Mouse (Mus musculus) midbrain, embryonic 13.5 days (tissue): ENCODE results near the gene Aldh1l1. TPM values are rescaled to one million over a fixed set of nuclear protein-coding genes. Genes with fewer than 3 reads are reported as not detected.

Experiments
- ATAC-seq: fragments of 200-750 bp; cut with Nextera tagmentation; 2 replicates; pipeline ENCODE4 v1.8.0; 2017; ENCODE audit warnings: mild to moderate bottlenecking, moderate TSS enrichment, moderate library complexity
- H3K27ac ChIP-seq: fragments of 300-500 bp; sonication (generic); 2 replicates; pipeline ENCODE4 v1.5.1; 2015; ENCODE audit warnings: inconsistent platforms, mild to moderate bottlenecking, moderate library complexity
- H3K27me3 ChIP-seq: fragments of 300-500 bp; sonication (generic); 2 replicates; pipeline ENCODE4 v1.6.1; 2015; ENCODE audit warnings: mild to moderate bottlenecking, inconsistent platforms
- H3K36me3 ChIP-seq: fragments of 300-500 bp; sonication (generic); 2 replicates; pipeline ENCODE4 v1.6.1; 2015; ENCODE audit warnings: mild to moderate bottlenecking, inconsistent platforms
- H3K4me1 ChIP-seq: fragments of 300-500 bp; sonication (generic); replicated peaks from 2 replicates; pipeline ENCODE4 v1.6.1; 2015; ENCODE audit warnings: inconsistent platforms
- H3K4me2 ChIP-seq: fragments of 300-500 bp; sonication (generic); replicated peaks from 2 replicates; pipeline ENCODE4 v1.6.1; 2015; ENCODE audit warnings: moderate library complexity, mild to moderate bottlenecking, inconsistent platforms
- H3K4me3 ChIP-seq: fragments of 300-500 bp; sonication (generic); replicated peaks from 2 replicates; pipeline ENCODE4 v1.5.1; 2015; ENCODE audit warnings: mild to moderate bottlenecking, inconsistent platforms
- H3K9ac ChIP-seq: fragments of 300-500 bp; sonication (generic); replicated peaks from 2 replicates; pipeline ENCODE4 v1.6.1; 2015; ENCODE audit warnings: mild to moderate bottlenecking, inconsistent platforms
- H3K9me3 ChIP-seq: fragments of 300-500 bp; sonication (generic); 2 replicates; pipeline ENCODE4 v1.6.1; 2016; ENCODE audit warnings: mild to moderate bottlenecking, inconsistent platforms
- WGBS: fragments of 180-500 bp; shearing (Covaris S2); methylation state at CpG from one replicate; pipeline ENCODE4 v1.1.7; 2015; 5-methylcytosine and 5-hydroxymethylcytosine counted together
- polyA plus RNA-seq: library from polyadenylated mRNA; unstranded; fragments of >200 nt; fragmentation: Nextera tagmentation; extraction: Ambion mirVana; gene quantifications from 2 replicates; pipeline ENCODE4 v1.2.1, GENCODE M21; 2015

Gene Aldh1l1
- polyA plus RNA-seq, 1 experiment from 2014 or later = 30.8 TPM

- Histone ChIP-seq H3K9ac (no peak overlapping the region), H3K4me1 (peaks cover 6% of the 10 kb centered on the region; the same call in 1 of the 2 replicates), H3K36me3 (no peaks in the 10 kb centered on the region), H3K4me2 (no peak overlapping the region), H3K4me3 (no peak overlapping the region), H3K9me3 (no peaks in the 10 kb centered on the region), H3K27ac (no peak overlapping the region), H3K27me3 (no peaks in the 10 kb centered on the region)
- 95% methylated on average over 3 of the region's 3 CpGs for WGBS
- no peak for ATAC-seq
These were observed 13.5 kb upstream of the Aldh1l1 start for GRCm38 (mm10) chr6:90472697-90473096.

DNA sequence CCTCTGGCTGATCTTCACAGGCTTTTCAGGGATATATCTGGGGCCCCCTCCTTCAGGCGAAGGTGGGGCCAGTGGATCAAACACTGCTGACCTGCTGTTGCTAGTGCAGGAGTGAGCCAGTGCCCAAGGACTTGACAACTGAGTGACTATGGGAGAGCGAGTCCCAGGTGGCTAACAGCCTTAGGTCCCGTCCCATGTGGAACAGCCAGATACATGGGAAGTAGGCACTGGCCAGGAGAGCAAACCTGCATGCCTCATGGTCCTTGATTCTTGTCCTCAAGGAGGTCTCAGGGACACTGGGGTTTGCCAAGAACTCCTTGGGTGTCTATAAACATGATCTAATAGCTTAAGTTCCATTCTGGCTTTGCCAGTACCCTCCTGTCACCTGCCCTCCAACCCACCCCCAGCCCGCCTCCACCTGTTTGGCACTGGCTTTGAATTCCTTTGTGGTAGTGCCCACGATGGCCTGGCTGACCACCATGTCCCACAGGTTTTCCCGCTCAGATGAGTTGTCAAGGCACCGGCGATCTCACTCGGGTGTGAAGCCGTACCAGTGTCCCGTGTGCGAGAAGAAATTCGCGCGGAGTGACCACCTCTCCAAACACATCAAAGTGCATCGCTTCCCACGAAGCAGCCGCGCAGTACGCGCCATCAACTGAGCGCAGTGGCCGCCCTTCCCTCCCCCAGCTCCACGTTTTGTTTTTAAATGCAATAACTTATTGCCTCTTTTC, 12.4 kb upstream of the Aldh1l1 start:
- Histone ChIP-seq H3K4me3 (no peak overlapping the region), H3K9ac (no peak overlapping the region), H3K27me3 (no peaks in the 10 kb centered on the region), H3K4me2 (no peak overlapping the region), H3K27ac (no peak overlapping the region), H3K36me3 (no peaks in the 10 kb centered on the region), H3K4me1 (peaks cover 6% of the 10 kb centered on the region; the same call in 1 of the 2 replicates), H3K9me3 (no peaks in the 10 kb centered on the region)
- WGBS = 94% methylated on average over 24 of the region's 24 CpGs
- no peak for ATAC-seq

DNA sequence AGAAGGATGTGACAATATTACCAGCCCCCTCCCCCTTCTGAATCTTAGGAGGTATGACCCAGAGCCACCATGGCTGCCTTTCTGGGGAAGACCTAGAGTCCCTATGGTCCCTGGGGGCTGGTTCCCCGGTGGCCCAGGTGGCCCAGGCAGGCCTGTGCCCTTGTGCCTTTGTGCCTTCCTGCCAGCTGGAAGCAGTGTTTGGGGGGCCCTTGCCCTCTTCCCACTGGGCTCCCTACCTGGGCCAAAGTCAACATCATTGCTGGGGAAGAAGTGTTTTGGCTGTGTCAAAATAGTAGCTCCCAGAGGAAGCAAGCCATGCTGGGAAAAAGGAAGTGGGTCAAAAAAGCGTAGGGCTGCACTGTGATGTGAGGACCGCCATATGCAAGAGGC, 11.9 kb upstream of the Aldh1l1 start:
- Histone ChIP-seq H3K27ac (no peak overlapping the region), H3K4me1 (peaks cover 6% of the 10 kb centered on the region; the same call in 1 of the 2 replicates), H3K9ac (no peak overlapping the region), H3K27me3 (no peaks in the 10 kb centered on the region), H3K4me2 (no peak overlapping the region), H3K4me3 (no peak overlapping the region), H3K36me3 (no peaks in the 10 kb centered on the region), H3K9me3 (no peaks in the 10 kb centered on the region)
- WGBS = 89% methylated on average over 3 of the region's 3 CpGs
- no peak for ATAC-seq

GRCm38 (mm10) chr6:90475176-90475853, 10.9 kb upstream of the Aldh1l1 start:
- Histone ChIP-seq H3K4me1 (peaks cover 6% of the 10 kb centered on the region; the same call in 1 of the 2 replicates), H3K4me3 (no peak overlapping the region), H3K4me2 (no peak overlapping the region), H3K27me3 (no peaks in the 10 kb centered on the region), H3K9ac (no peak overlapping the region), H3K9me3 (no peaks in the 10 kb centered on the region), H3K36me3 (no peaks in the 10 kb centered on the region), H3K27ac (no peak overlapping the region)
- ATAC-seq = no peak
- WGBS = 77% methylated on average over 4 of the region's 4 CpGs

GRCm38 (mm10) chr6:90475854-90476212, 10.4 kb upstream of the Aldh1l1 start:
- ATAC-seq = no peak
- WGBS = 59% methylated on average over 3 of the region's 3 CpGs

DNA sequence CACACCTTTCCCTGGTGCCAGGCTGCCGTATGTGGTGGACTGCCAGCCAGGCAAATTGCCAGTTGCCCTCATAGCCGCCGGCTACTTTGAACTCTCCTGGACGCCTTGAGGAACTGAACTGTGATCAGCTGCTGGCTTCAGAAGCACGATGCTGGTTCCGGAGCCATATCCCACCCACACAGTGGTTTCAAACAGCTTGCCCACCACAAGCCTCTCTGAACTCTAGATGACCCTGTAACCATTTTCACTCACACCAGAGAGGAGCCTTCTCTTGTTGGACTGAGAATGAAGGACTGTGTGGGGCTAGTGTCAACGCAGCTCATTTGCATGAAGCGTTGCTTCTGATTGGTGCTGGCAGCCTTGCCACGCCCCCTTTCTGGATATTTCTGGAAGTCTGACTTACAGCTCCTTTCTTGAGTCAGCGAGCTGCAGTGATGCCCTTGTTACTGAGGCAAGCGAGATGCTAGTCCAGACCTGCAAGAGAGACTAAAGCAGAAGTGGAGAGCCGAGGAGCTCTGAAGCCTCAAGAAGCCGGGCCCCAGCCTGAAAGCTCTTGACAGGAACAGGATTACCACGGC, 9.2 kb upstream of the Aldh1l1 start:
- no peak for ATAC-seq
- Histone ChIP-seq H3K4me2 (no peak overlapping the region), H3K9ac (no peak overlapping the region), H3K36me3 (no peaks in the 10 kb centered on the region), H3K4me3 (no peak overlapping the region), H3K4me1 (no peaks in the 10 kb centered on the region), H3K27me3 (no peaks in the 10 kb centered on the region), H3K27ac (no peak overlapping the region), H3K9me3 (no peaks in the 10 kb centered on the region)
- 74% methylated on average over 14 of the region's 14 CpGs for WGBS

More at GRCm38 (mm10) chr6:90475854-90476212, 10.4 kb upstream of the Aldh1l1 start:
- no peaks in the 10 kb centered on the region for H3K27me3 ChIP-seq
- no peaks in the 10 kb centered on the region for H3K9me3 ChIP-seq
- H3K36me3 ChIP-seq = no peaks in the 10 kb centered on the region
- no peak overlapping the region for H3K27ac ChIP-seq
- H3K4me2 ChIP-seq = no peak overlapping the region
- H3K4me3 ChIP-seq = no peak overlapping the region
- H3K9ac ChIP-seq = no peak overlapping the region
- H3K4me1 ChIP-seq = peaks cover 4% of the 10 kb centered on the region; the same call in 1 of the 2 replicates

DNA sequence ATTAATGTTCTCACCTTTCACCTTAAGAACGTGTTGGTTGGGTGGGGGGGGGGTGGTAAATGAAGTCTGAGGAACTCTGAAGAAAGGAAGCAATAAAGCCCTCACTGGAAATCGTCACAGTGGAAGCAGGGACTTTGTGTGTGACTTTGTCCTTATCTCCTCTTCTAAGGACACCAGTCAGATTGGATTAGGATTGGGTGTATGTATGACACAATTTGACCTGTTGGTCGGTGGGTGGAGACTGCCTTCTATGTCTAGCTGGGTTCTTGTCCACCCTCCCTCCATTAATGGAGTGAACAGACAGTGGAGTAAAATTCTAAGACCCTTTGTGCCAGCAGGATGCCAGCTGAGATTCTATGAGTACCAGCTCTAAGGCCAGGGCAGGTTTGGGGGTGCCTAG, 2.0 kb upstream of the Aldh1l1 start:
- no peaks in the 10 kb centered on the region for H3K4me1 ChIP-seq
- no peak overlapping the region for H3K27ac ChIP-seq
- no peak overlapping the region for H3K4me2 ChIP-seq
- H3K9ac ChIP-seq = no peak overlapping the region
- H3K4me3 ChIP-seq = no peak overlapping the region
- no peaks in the 10 kb centered on the region for H3K9me3 ChIP-seq
- no peak for ATAC-seq
- H3K36me3 ChIP-seq = no peaks in the 10 kb centered on the region
- WGBS = 76% methylated on average over 3 of the region's 3 CpGs
- H3K27me3 ChIP-seq = no peaks in the 10 kb centered on the region

- no peak for ATAC-seq
- Histone ChIP-seq H3K27ac (no peak overlapping the region), H3K4me1 (no peaks in the 10 kb centered on the region), H3K36me3 (no peaks in the 10 kb centered on the region), H3K4me3 (no peak overlapping the region), H3K4me2 (no peak overlapping the region), H3K9ac (no peak overlapping the region), H3K27me3 (no peaks in the 10 kb centered on the region), H3K9me3 (no peaks in the 10 kb centered on the region)
- 78% methylated on average over 5 of the region's 5 CpGs for WGBS
These were observed 1.4 kb upstream of the Aldh1l1 start for GRCm38 (mm10) chr6:90484876-90485275.

- Histone ChIP-seq H3K27me3 (no peaks in the 10 kb centered on the region), H3K36me3 (no peaks in the 10 kb centered on the region), H3K27ac (no peak overlapping the region), H3K4me1 (no peaks in the 10 kb centered on the region), H3K9me3 (no peaks in the 10 kb centered on the region), H3K4me2 (no peak overlapping the region), H3K4me3 (no peak overlapping the region), H3K9ac (no peak overlapping the region)
- WGBS = 96% methylated on average over 1 of the region's 1 CpGs
- no peak for ATAC-seq
These were observed 1.3 kb downstream of the Aldh1l1 start for GRCm38 (mm10) chr6:90487531-90487930.

DNA sequence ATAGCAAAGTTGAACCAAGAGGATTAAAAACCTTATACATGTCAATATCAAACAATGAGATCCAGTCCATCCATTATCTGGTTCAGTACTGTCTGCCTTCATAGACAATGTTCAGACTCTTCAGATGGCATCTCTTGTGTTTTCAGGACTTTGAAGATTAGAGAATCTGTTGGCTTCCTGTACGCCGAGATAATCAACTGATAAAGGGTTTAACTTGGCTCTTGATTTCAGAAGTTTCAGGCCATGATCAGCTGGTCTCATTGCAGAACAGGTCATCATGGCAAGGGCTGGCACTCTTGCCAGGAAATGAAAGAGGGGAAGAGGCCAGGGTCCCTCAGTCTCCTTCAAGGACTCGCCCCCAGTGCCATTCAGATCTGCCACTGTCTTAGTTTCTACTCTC, 3.3 kb downstream of the Aldh1l1 start:
- Histone ChIP-seq H3K27ac (no peak overlapping the region), H3K4me3 (no peak overlapping the region), H3K36me3 (no peaks in the 10 kb centered on the region), H3K9me3 (no peaks in the 10 kb centered on the region), H3K4me2 (no peak overlapping the region), H3K9ac (no peak overlapping the region), H3K27me3 (no peaks in the 10 kb centered on the region), H3K4me1 (peaks cover 2% of the 10 kb centered on the region; the same call in 1 of the 2 replicates)
- 94% methylated on average over 3 of the region's 3 CpGs for WGBS
- ATAC-seq = no peak

DNA sequence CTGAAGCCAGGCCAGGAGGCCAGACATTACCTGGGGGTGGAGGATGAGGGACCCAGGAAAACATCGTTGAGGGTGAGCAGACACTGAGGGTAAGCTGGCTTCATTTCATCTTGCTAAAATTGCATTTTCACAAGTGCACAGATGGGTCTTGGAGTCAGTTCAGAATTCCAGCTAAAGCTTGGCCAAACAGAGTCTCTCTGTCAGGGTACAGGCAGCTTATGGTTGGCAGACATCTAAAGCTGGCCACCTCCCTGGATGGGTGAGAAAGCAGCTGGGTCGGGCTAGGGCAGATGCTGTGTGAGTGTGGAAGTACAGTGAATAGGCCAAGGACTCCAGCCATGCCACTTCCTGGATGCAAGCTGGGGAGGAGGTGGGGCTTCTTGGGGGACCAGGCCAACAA, 4.7 kb downstream of the Aldh1l1 start:
- no peak overlapping the region for H3K27ac ChIP-seq
- 89% methylated on average over 2 of the region's 2 CpGs for WGBS
- no peaks in the 10 kb centered on the region for H3K27me3 ChIP-seq
- peaks cover 10% of the 10 kb centered on the region; the same call in 1 of the 2 replicates for H3K4me1 ChIP-seq
- H3K4me3 ChIP-seq = no peak overlapping the region
- H3K36me3 ChIP-seq = no peaks in the 10 kb centered on the region
- no peak overlapping the region for H3K4me2 ChIP-seq
- no peak overlapping the region for H3K9ac ChIP-seq
- no peaks in the 10 kb centered on the region for H3K9me3 ChIP-seq
- no peak for ATAC-seq

GRCm38 (mm10) chr6:90491956-90492744, 5.9 kb downstream of the Aldh1l1 start:
- no peaks in the 10 kb centered on the region for H3K27me3 ChIP-seq
- no peaks in the 10 kb centered on the region for H3K9me3 ChIP-seq
- H3K4me3 ChIP-seq = no peak overlapping the region
- no peaks in the 10 kb centered on the region for H3K36me3 ChIP-seq
- no peak for ATAC-seq
- H3K27ac ChIP-seq = no peak overlapping the region
- no peak overlapping the region for H3K4me2 ChIP-seq
- H3K9ac ChIP-seq = no peak overlapping the region
- H3K4me1 ChIP-seq = peaks cover 10% of the 10 kb centered on the region; the same call in 1 of the 2 replicates
- 87% methylated on average over 10 of the region's 10 CpGs for WGBS
